Mouse (Mus musculus) 416B (cell line): ENCODE measurements at regions not wholly inside any gene's neighbourhood (a gene's known extent, or its start where the extent isn't known, plus 50 kb on each side); places are given as distances from the start of the nearest gene placed in this dataset.

ENCODE experiments used
- DNase-seq: peaks from one replicate; pipeline ENCODE4 v3.0.0; 2011; ENCODE audit warnings: low read depth

DNA sequence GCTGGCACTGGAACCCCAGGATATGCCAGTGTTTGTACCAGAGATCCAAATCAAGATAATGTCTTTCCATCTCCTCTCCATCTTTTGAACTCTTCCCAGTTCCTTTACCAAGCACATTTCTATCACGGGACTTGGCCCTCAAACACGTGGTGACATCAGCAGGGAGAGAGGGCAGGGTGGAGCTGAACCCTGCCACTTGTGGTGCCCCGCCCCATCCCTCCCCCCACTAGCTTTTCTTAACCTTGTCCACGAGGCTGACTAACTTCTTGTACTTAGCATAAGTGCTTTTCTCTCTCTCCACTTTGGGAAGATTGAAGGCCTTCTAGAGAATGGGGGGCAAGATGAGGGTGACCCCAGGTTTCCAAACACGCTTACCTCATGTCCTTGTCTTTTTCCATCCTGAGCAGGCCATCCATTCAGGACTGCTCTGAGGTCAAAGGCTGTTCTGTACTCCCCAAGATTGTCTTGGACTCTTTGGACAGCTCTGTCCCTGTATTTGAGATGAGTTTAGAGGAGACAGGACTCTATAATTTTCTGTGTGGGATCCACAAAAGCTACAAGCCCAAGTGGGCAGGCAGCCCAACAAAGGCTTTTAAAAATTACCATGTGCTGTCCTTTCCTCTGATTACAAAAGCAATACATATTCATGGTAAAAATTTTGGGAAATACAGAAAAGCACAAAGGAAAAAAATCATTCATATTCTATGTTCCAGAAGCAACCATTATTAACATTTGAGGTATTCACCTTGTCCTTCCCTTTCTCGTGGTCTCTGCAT, 192.7 kb upstream of the 4931429L15Rik start:
- no peak for DNase-seq

DNA sequence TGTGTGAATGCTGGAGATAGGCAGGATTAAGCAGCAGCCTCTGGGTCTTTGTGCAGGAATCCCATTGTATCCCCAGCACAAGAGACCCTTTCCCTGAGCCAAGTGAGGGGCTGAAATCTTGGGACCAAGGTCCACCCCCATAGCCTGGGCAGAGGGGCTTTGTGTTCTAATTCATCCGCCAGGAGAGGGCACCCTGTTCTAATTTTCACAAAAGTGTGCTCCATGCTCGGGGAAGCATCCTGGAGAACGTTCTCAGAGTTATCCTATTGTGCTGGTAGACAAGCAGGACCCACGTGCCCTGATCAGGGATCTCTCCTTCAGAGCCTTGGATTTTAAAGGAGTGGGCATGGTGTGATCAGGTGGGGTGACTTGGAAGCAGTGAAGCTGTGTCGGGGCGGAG, 191.5 kb upstream of the 4931429L15Rik start:
- DNase-seq = no peak

DNA sequence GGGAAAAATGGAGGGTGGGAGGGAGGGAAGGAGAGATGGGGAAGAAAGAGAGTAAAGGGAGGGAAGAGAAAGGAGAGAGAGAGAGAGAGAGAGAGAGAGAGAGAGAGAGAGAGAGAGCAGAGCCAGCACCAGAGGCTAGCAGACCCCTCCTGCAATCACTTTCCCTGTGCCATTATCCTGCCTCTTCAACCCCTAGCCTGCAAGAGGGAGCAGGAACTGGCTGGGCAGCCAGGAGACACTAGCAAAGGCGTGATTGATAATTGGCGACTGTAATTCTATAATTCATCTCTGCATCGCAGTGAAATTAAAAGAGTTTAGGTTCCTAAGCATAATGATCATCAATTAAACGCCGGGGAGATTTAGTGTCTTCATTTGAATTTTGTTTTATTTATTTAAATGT, 190.1 kb upstream of the 4931429L15Rik start:
- no peak for DNase-seq

DNA sequence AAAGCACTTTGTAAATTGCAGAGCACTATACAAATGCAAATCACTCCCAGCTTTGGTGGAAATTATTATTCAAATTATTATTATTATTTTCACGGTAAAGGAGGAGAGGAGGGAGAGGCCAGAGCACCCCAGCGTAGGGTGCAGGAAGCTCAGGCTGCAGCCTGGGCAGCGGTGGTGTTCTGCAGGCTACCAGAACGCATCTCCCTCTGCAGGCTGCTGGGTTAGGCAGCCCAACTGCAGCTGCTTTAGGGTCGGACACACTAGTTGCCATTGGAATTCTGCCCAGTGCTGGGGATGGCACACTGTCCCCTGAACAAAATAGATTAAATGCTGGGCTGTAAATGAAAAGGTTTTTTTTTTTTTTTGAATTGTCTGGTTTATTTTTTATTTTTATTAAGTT, 189.7 kb upstream of the 4931429L15Rik start:
- no peak for DNase-seq

DNA sequence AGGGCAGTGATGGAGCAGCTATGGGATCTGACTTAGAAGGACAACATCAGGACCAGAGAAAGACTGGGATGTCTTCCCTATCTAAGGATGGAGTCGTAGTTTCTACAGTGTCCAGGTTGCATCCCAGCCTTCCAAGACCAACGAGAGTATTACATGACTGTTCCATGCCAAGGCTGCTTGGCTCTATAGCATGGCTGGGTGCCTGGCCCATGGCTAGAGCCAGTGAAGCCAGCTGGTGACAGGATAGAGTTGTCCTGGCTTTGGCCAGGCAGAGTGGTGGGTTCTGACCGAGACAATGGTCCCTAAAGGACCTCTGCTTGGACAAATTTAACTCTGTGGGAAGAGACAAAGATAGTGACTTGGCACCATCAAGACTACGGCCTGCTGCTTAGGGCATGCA, 187.2 kb upstream of the 4931429L15Rik start:
- no peak for DNase-seq

DNA sequence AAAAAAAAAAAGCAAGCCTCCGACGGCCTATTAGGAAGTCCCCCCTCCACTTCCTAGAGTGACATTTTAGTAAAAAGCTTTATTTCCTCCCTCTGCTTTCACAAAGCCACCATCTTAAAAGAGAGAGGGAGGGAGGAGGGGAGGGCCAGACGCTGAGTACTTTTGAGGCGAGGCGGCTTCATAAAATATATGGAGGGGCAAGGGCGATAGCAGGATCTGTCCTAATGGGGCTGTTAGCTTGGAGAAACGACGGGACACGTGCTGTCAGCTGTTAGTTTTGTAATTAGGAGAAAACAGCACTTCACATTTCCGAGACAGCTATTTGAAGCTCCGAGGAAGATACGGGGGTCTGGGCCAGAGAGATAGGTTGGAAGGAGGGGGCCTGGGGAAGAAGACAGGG, 184.8 kb upstream of the 4931429L15Rik start:
- no peak for DNase-seq

DNA sequence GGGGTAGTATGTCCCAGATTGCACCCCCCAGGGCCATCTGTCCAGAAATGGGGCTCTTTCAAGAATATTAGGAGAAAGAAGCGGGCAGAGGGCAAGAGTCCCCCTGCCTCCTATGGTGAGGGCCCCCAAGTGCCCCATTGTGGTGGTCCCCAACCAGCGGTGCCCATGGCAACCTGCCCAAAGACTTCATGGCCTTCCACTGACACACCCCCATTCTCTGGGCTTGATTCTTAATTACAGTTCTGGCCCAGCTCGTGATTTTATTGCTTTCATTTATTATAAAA, 184.3 kb upstream of the 4931429L15Rik start:
- no peak for DNase-seq

DNA sequence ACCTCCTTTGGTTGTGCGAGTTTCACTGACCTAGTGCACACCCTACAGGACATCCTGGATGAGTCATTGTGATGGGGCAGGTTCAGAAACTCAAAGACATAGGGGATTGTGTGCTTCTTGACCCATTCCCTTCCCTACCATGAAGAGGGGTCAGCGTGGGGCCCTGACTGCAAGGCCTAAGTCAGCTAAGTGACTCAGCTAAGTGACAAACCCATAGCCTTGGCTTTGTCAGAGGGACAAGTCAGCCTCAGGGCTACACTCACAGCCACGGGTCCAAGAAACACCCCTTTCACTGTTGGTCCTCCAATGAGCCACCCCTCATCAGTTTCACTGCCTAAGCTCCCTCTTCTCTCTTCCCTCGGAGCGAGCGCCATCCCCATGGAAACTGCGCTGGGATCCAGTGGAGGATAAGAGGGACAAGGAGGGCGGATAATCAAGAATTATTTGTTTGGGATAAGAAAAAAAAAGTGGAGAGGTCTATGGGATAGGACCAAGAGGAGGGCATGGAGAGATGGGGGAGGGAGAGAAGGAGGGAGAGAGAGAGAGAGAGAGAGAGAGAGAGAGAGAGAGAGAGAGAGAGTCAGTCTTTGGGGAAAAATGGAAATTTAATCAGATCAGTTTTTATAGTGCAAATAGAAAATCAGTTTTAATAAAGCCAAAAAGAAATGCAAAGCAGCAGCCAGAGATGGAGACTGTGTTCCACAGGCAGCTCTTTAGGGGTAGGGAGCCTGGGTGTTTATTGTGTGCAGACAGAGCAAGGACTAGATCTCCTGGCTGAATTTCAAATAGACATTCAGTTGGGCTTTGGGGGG, 183.7 kb upstream of the 4931429L15Rik start:
- DNase-seq = no peak

DNA sequence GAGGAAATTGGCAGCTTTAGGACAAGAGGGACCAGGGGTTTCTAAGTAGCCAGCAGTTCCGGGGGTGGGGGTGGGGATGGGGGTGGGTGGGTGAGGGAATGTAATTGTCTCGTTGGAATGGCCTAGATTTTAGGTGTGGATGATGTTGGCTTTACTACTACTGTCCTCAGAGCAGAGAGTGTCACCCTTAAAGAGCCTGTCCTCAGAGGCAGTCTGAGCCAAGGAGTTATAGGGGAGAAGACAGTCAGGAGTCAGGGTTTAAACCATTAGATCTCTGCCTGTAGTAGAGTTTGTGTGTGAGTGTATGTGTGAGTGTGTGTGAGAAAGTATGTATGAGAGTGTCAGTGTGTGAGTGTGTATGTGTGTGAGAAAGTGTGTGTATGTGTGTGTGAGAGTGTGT, 179.6 kb upstream of the 4931429L15Rik start:
- no peak for DNase-seq

DNA sequence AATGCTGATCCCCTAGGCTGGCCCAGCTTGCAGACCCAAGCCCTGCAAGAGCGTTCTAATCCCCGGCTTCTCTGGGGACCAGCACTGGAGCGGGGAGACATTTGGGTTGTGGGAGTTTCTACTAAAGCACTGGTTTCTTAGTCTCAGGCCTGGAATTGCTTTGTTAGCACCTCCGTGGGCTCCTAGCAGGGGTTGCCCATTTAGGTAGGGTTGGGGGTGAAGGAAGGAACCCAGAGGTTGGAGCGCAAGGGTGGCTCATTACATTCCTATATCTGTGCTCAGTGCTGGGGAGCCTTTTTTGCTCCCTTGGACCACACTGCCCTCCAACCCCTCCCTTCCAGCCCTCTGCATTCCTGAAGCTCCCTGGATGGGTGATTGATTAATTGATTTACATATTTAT, 179.1 kb upstream of the 4931429L15Rik start:
- DNase-seq = no peak

DNA sequence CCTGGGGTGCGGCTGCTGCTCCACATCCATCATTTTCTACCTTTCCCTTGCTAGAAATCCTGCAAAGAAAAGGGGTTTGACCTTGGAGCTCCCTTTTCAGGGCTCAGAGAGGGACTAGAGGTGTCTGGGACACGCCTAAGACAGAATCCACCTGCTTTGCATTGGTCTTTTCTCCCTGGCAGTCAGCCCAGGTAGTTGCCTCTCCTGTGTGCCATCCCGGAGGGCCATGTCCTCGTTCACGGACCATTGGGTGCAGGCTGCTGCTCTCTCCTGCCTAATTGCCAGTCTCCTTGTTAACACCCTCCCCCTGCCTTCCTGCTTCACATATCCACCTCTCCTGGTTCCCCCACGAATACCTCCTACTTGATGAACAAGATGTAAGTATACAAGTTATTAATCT, 175.5 kb upstream of the 4931429L15Rik start:
- no peak for DNase-seq

DNA sequence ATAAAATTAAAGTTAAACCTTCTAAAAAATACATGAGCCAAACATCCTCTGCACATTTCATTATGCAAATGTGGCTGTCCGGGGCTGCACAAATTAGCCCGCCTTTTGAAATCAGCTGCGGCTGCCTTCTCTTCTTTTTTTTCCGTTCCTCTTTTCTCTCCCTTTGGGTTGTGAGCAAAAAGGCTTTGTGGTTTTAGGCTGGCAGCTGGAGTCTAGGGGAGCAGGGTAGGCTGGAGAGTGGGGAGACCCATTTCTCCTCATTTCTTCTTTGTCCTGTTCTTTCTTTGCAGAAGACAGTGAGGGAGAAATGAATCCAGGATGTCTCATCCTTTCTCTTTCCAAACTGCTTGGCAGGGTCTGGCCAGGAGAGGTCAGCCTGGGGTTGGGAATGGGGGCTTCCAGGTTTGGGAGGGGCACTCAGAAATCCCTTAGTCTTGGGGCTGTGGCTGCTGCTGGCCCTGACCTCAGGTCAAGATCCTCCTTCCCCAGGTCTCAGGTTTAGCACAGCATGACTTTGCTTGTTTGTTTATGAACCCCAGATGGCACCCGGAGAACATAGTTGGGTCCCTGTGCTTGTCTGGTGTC, 163.2 kb upstream of the 4931429L15Rik start:
- DNase-seq = no peak

DNA sequence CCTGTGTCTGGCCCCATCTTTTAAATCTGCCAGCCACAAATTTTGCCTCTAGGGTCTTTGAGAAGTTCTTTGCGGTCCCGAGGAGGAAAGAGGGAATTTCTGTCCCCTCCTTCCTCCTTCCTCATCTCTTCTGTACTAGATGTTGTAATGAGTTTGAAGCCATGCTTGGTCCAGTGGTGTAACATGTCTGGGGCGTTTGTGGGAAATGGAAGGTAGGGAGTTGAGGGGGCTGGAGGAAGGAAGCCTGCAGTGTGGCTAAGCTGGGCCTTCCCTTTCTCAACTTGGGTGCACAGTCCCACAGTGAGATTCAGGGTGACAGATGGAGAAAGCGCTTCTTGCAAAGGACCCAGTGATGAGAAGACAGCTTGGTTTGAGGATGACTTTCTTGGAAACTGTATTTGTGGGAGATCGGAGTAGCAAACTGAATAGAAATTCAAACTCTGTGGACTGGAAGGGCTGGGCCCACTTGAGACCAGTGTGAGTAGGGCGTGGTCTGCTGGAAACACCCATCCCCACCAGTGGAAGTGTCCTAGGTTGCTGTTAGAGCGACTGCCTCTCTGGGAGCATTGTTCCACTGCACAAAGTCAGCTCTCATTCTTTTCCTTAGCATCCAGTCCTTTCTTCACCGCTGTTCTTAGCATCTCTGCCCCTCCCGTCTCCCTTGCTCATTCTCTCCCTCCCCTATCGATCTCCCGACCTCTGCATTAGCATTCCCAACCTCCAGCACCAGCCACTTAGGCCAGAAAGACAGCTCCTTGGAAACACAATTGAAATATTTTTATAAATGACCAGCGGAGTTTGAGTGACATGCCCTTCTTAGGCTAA, 162.5 kb upstream of the 4931429L15Rik start:
- no peak for DNase-seq

DNA sequence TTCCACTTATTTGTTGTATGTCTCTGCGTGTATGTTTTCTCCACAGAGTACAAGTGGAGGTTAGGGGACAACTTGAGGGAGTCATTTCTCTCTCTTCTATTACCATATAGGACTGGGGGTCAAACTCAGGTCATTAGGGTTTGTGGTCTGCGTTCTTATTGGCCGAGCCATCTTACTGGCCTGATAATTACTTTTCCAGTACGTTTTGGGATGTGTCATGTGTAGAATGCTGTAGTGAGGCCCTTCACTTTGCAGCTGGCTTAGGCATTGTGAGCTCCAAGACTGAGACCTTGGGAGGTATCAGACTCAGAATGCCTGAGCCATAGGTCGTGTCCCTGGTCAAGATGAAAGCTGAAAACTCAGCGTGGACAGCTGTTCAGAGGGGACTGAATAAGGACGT, 161.7 kb upstream of the 4931429L15Rik start:
- DNase-seq = no peak

DNA sequence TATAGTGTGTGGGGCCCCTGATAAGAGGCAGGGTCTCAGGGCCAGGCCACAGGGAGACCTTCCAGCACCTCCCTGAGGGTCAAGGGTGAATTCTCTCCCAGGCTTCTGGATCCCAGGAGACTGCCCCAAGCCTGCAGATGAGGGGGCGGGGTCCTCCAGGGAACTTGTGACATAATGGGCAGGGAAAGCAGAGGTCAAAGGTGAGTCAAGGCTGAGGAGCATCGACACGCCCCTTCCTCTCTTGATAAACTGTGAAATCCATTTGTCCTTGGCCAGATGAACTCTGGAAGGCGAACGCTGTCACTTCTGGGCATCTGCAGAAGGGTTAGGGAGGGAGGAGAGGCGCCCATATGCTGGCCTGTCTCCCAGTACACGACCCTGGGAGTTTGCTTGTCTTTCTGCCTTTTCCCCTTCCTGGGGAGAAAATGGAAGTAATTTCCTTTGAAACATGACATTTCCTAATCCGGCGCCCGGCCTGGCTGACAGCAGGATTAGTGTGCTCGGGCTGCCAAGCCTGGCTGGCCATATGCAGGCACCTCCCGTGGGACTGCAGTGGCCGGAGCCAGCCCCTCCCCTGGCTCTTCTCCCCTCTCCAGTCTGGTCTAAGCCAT, 160.4 kb upstream of the 4931429L15Rik start:
- DNase-seq = no peak

DNA sequence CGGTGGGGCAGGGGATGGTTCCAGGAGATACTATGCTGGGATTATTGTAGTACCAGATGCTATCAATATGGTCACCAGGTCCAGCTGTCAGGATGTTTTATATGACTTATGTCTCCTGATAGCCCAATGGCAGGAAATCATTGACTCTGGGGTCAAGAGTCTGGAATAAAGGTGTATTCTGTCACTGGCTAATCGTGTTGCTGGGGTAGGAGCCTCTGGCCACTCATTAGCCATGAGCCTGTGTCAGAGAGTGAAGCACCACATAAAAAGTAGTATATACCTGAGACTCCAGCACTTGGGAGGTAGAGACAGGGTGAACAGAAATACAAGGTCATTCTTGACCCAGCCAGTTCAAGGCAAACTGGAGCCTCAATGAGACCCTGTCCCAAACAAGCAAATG, 158.8 kb upstream of the 4931429L15Rik start:
- DNase-seq = no peak

DNA sequence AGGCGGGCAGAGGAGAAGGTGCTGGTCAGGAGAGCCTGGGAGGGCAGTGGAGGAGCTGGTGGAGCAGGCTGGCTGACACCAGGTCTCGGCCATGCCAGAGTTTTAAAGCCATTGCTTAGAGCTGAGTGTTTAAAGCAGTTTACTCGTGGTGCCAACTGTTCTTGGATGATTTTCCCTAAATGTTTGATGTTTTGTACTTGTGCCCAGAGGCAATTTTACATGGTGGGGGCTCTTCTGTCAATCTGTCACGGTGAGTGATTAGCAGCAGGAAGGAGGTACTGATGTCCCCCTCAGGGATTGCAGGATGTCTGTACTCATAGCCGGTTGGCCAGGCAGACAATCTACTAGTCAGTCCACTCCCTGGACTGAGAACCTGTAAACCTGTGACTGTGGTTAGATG, 156.7 kb upstream of the 4931429L15Rik start:
- no peak for DNase-seq

DNA sequence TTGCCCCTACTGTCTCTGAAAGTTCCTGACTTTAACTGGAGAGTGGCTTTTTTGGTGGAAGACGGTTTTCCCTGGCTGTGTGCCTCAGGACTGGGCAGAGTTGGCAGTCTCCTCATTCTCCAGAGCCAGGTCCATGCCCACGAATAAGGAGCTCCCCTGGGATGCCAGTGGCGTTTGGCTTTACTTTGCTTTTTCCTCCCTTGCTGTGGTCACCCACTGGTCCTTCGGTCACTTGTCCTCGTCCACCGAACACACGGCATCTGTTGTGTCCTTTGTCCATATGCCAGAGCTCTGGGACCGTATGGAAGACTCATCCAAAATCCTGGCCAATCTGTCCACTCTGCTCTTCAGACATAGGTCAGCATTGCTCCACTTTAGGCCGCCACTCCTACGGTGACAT, 153.9 kb upstream of the 4931429L15Rik start:
- no peak for DNase-seq

DNA sequence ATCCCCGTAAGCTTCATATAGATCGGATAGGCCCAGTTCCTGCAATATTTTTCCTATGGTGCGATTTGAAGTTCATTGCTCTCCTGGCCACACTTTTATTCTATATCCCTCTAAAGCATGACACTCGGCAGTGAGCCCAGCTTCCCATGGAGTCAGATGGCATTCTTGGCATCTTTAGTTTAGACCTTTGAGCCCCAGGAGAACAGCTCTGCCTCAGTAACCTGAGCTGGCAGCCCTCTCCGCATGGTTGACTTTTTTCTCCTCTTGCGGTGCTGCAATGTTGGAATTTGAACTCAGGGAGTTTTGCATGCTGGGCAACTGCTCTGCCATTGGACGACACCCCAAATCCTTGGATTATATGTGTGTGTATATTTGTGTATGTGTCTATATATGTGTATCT, 149.7 kb upstream of the 4931429L15Rik start:
- DNase-seq = no peak

DNA sequence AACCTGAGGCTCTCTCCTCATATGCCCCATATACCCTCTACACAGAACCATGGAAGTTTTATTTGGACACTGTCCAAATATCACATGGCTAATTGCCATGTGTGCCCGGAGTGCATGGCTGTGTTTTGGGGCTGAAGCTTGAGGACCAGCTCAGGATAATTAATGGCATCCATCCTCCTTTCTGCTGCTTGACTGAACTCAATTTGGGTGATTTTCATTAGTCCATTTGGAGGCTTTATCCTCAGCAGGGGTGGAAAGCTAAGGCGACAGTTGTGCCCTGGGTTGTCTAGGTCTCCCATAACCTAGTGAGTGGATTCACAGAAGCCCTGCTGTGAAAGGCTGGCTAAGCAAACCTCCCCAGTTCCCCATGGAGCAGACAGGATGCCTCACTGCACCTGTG, 148.5 kb upstream of the 4931429L15Rik start:
- DNase-seq = no peak

DNA sequence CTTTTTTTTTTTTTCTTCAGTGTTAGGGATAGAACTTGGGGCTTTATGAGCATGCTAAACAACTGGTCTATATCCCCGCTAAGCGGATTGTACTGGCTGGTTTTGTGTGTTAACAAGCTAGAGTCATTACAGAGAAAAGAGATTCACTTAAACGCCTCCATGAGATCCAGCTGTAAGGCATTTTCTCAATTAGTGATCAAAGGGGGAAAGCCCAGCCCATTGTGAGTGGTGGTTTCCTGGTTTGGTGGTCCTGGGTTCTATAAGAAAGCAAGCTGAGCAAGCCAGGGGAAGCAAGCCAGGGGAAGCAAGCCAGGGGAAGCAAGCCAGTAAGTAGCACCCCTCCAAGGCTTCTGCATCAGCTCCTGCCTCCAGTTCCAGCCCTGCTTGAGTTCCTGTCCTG, 147.9 kb upstream of the 4931429L15Rik start:
- DNase-seq = no peak

DNA sequence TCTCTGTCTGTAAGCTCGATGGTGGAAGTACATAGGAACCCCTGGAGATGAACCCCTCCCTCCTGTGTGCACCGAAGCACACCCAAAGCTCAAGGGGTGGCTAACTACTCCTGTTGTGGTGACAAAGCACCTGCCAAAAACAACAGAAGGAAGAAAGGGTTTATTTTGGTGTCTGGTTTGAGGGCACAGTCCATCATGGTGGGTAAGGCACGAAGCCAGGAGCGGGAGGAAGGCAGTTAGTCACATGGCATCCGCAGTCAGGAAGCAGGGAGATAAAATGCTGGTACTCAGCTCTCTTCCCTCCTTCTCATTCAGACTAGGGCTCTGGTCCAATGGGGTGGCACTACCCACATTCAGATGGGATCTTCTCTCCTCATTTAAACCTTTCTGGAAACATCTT, 142.9 kb upstream of the 4931429L15Rik start:
- DNase-seq = peak; percentile 4
